Mouse (Mus musculus): ENCODE data around the gene Cldn18.

Cldn18 gene

GRCm38 (mm10) chr9:99717134-99717533 is at the start of gene Cldn18:
Gene Cldn18, minus strand, starts transcription at chr9:99717267.
- in situ Hi-C loops (cut with MboI; ENCODE audit: low sequenced_read_pairs), result no loop called here

GRCm38 (mm10) chr9:99763530-99763929 is 46.5 kb upstream of the Cldn18 start:
- in situ Hi-C loops (cut with MboI; ENCODE audit: low sequenced_read_pairs), result no loop called here

DNA sequence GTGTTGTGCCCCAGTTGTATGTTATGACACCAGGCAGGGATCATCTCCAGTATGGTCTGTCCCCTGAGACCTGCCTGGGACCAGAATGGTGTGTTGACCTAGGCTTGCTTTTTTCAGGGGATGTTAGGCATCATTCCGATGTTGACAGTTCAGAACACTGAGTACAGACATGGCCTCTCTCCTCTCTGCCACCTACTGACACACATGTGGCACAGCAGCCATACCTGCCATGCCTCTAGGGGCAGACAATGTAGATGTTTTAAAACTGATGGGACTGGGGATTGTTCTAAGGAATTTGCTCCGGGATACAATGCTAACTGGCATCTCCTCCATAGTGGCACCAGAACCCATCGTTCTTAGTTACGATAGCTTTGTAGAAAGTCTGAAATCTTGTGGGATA is 33.2 kb upstream of the Cldn18 start:
- in situ Hi-C loops (cut with MboI; ENCODE audit: low sequenced_read_pairs), result no loop called here

GRCm38 (mm10) chr9:99748279-99748678 is 31.2 kb upstream of the Cldn18 start:
- in situ Hi-C loops (cut with MboI; ENCODE audit: low sequenced_read_pairs), result no loop called here

DNA sequence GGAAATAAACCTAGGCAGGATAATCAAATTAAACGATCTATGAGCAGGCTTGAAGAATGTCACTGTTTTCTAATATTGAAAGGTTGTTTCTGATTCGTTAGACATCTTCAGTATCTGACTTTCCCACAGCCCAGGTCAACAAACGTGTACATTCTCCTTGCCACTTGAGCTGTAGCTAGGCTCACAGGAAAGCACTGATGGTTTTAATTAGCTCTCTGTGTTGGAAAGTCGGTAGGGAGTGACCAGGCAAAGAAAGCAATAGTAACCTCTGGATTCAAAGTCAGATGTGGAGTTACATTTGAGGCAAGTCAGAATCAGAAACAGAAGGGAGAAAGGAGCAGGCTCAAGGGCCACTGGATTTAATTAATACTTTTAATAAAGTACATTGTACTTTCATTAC is 30.7 kb upstream of the Cldn18 start:
- in situ Hi-C loops (cut with MboI; ENCODE audit: low sequenced_read_pairs), result no loop called here

DNA sequence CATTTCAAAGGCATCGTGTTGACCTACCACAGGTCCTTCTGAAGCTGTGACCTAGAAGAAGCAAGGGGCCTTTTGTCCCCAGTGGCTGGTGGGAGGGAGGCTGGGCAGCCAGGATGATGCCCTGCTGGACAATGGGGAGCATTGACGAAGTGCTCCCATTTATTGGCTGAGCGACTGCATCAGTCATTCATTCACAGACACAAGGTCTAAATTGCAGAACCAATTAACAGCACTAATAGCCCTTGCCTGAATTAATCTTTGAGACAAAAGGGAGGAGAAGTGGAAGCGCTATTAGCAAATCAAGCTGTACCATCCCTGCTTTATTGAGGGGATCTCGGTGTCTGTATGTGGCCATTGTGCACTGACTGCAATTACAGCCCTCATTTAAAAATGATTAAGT is 27.5 kb upstream of the Cldn18 start:
- in situ Hi-C loops (cut with MboI; ENCODE audit: low sequenced_read_pairs), result no loop called here

- in situ Hi-C loops (cut with MboI; ENCODE audit: low sequenced_read_pairs), result no loop called here
Measured at GRCm38 (mm10) chr9:99729943-99730646, 13.0 kb upstream of the Cldn18 start.

DNA sequence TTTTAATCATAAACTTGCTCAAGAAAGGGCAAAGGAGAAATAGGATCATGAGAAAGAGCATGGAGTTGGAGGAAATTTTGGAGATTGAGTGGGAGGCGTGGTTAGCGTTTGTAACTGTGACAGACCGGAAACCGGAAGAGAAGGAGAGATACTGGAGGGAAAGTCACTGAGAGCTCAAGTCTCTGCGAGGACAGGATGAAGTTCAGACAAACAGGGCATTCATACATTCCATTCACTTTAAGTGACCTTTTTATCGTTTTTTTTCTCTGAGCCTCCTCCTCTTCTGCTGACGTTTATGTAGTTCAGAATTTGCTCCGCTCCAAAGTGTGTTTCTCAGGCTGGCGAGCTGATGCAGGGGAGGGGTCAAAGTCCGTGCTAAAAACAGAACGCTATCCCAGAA is 10.8 kb upstream of the Cldn18 start:
- in situ Hi-C loops (cut with MboI; ENCODE audit: low sequenced_read_pairs), result no loop called here

GRCm38 (mm10) chr9:99725278-99725677 is 8.2 kb upstream of the Cldn18 start:
- in situ Hi-C loops (cut with MboI; ENCODE audit: low sequenced_read_pairs), result no loop called here

DNA sequence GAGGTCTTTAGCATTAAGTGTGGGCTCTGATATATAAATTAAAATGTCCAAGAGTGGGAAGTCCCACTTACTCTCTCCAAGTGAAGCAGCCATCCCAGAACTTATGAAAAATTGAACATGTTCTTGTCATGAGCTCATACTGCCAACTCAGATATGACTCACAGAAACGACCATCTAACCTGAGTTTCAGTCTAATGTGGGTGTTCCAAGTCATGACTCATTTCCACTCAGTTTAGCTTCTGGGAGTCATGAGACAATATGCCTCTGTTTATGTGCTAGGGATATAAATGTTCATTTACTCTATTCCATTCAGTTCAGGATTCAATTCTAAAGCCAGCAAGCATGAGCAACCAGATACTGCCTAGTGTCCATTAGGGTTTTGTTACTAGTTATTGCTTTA is 2.9 kb upstream of the Cldn18 start:
- in situ Hi-C loops (cut with MboI; ENCODE audit: low sequenced_read_pairs), result no loop called here

- in situ Hi-C loops (cut with MboI; ENCODE audit: low sequenced_read_pairs), result no loop called here
Measured at GRCm38 (mm10) chr9:99710297-99710696, 6.8 kb downstream of the Cldn18 start.

GRCm38 (mm10) chr9:99709588-99710248 is 7.3 kb downstream of the Cldn18 start:
- in situ Hi-C loops (cut with MboI; ENCODE audit: low sequenced_read_pairs), result no loop called here

DNA sequence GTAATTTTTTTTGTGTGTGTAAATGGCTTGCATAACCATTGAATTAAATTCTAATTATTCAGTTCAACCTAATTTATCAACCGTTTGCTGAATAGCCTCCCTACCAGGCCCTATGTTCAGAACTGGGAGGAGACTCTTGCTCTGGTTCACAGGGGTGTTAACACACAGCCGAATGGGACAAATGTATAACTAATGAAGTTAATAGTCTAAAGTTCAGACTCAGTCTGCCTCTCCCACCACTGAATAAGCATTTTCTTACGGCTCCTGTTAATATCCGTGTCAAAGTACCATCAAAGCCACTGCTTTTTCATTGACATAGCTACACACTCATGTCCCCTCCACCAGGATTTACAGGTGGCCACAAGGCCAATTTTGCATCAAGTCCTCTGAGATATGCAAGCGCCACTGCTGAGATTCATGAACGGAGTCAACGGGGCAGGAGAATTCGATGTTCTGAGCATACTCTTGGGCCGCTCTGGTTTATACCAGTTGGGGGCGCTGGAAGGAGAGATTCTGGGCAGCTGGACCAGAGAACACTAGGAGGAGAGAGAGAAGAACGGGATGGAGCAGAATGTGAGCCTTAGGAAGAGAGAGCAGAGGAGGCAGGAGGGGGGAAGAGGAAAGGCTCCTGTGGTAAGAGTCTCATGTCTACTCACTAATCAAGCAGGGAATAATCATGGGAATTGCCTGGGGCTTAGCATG is 9.5 kb downstream of the Cldn18 start:
- in situ Hi-C loops (cut with MboI; ENCODE audit: low sequenced_read_pairs), result no loop called here

GRCm38 (mm10) chr9:99706264-99706663 is 10.8 kb downstream of the Cldn18 start:
- in situ Hi-C loops (cut with MboI; ENCODE audit: low sequenced_read_pairs), result no loop called here

DNA sequence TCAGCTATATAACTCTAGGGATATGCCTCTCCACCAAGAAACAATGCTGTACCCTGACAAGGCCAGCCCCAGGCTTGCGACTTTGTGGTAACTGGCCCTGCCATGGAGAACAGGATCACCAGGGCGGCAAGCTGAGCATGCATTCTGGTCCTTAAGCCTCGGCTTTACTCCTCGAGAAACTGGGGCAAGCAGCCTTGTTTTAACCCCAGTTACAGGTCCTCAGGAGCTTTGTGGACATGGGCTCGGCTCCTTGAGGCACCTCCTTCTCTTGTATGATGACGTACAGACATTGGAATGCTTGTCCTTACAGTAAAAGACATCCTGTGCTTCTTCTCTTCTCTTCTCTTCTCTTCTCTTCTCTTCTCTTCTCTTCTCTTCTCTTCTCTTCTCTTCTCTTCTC is 13.4 kb downstream of the Cldn18 start:
- in situ Hi-C loops (cut with MboI; ENCODE audit: low sequenced_read_pairs), result no loop called here

GRCm38 (mm10) chr9:99702215-99702614 is 14.9 kb downstream of the Cldn18 start:
- in situ Hi-C loops (cut with MboI; ENCODE audit: low sequenced_read_pairs), result no loop called here

- in situ Hi-C loops (cut with MboI; ENCODE audit: low sequenced_read_pairs), result no loop called here
Measured at GRCm38 (mm10) chr9:99701187-99701586, 15.9 kb downstream of the Cldn18 start.

GRCm38 (mm10) chr9:99699752-99700389 is 17.2 kb downstream of the Cldn18 start:
- in situ Hi-C loops (cut with MboI; ENCODE audit: low sequenced_read_pairs), result no loop called here

DNA sequence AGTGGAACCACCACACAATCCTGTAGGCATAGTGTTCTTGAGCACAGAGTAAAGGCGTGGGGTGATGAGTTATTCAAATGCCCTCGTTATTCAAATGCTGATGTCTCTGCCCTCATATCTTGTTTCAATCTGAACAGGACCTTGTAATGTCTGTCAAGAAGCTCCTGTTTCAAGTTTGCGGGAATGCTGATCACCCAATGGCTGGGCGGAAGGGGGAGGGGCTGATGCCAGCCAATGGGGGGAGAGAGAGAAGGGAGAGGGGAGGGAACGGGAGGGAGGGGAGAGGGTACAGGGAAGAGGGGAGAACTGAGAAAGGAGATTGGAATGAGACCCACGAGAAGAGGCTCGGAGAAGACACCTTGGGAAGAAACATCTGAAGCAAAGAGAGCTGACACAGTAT is 22.1 kb downstream of the Cldn18 start:
- in situ Hi-C loops (cut with MboI; ENCODE audit: low sequenced_read_pairs), result no loop called here

DNA sequence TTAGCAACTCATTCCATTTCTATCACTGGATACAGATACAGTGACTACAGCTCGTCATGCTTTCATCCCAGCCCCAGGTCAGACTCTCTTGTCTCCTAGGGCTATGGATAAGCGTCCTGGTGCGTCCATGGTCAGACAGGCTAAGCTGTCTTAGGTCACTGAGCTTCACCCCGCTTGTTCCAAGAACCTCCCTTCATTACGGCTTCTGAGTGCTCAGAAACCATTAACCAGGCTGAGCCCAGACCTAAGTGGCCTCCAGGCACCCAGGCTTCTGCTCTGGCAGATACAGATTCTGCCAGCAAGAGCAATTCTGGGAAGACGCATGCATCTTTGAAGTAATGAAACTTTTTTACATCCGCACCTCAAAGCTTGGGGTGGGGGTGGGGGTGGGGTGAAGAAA is 26.7 kb downstream of the Cldn18 start:
- in situ Hi-C loops (cut with MboI; ENCODE audit: low sequenced_read_pairs), result no loop called here

DNA sequence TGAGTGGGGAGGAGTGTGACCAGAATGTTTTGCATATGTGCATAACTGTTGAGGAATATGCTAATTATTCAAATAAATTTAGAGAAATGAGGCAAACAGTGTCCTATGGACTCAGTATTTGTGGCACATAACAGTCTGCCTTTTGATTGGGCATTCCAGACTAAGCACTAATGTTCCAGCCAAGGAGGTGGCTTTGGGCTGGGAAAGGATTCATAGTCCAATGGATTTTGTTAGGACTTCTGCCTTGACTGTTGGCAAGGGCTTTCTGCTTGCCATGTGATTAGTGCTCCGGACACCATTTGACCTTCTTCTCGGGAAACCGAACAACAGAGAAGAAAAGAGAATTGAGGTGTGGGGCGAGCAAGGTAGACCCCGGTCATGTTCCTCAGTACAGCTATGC is 27.3 kb downstream of the Cldn18 start:
- in situ Hi-C loops (cut with MboI; ENCODE audit: low sequenced_read_pairs), result no loop called here
